Mouse (Mus musculus): Measurements from ENCODE around the gene Rbm33.

The Rbm33 gene

GRCm38 (mm10) chr5:28464361-28465098 lies 147.6 kb downstream of the Rbm33 start:
- DNase-seq = no peak

DNA sequence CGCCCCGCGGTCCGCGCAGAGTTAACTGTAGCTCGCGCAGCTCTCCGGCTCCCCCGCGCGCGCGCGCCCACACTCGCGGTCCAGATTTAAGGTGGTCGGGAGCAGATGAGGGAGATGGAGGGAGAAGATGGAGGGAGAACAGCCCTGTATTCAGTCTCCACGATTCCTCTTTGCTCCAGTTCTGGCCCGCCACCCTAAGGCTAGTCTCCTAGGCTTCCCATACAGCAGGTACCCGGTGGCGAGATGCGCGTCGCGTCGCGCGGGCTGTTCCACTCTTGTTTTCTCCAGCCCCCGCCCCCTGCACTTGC lies 148.1 kb downstream of the Rbm33 start:
- DNase-seq = no peak

- no peak for DNase-seq
Measured at GRCm38 (mm10) chr5:28465526-28465925, 148.6 kb downstream of the Rbm33 start.

DNA sequence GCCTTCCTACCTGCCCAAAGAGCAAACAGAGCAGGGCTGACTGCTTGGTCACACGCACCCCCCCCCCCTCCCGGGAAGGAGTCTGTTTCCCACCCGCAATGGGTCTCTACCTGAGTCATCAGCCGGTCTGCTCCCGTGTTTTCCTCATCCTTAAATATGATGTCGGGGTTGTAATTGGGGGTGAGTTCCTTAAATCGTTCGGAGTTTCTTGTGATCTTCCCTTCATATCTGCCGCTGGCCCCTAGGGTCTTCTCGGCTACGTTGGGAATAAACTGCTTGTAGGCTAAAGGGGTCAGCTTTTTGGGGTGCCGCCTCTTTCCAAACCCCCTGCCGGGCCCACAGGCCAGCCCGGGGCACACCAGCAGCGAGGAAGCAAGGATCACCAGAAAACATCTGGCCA lies 149.4 kb downstream of the Rbm33 start:
- DNase-seq = no peak

GRCm38 (mm10) chr5:28466760-28467306 lies 149.9 kb downstream of the Rbm33 start, which contains the start of gene Shh:
Gene Shh (minus strand): TSS chr5:28467256.
- DNase-seq = no peak
